Mouse (Mus musculus) liver, postnatal 0 days (tissue): ENCODE measurements around the gene Tctex1d4.

Experiments
- CTCF ChIP-seq: sonication (generic); IDR thresholded peaks from 2 replicates; pipeline ENCODE4 v1.5.1; 2016; ENCODE audit warnings: antibody characterized with exemption, low read depth
- EP300 ChIP-seq: IDR thresholded peaks from 2 replicates; pipeline ENCODE4 v1.6.1; 2016; ENCODE audit warnings: antibody characterized with exemption, low read depth, mild to moderate bottlenecking

DNA sequence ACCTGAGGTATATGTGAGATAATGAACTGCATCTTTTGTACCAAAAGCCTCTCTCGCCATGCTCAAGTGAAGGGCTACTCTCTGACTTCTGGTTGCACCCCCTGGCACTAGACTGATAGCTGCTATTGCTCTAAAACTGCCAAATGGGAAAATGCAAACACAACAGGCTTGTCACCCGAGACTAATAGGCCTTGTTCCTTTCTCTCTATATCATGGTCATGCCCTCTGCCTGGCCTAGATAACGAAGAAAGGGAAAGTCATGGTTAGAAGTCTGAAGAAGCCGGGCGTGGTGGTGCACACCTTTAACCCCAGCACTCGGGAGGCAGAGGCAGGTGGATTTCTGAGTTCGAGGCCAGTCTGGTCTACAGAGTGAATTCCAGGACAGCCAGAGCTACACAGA is 36.0 kb upstream of the Tctex1d4 start:
- TF ChIP-seq CTCF (no peak), EP300 (peak; percentile 51; the same call in 1 of the 2 replicates)
